Mouse (Mus musculus): Measurements from ENCODE around the gene Msn.

GRCm38 (mm10) chrX:96126803-96127202, 31.0 kb downstream of the Msn start:
- TF ChIP-seq CTCF (IDR thresholded peaks at IDR 0.05; ENCODE audit: borderline replicate concordance, extremely low read depth, insufficient read depth, insufficient read length) (no peak), POLR2A (IDR thresholded peaks at IDR 0.05; ENCODE audit: borderline replicate concordance, extremely low read depth, insufficient read depth, insufficient read length, poor library complexity, severe bottlenecking) (no peak)
